Mouse (Mus musculus) kidney, adult 2 months (tissue): Measurements from ENCODE around the gene Cd302. TPM values are rescaled to one million over a fixed set of nuclear protein-coding genes. Genes with fewer than 3 reads are reported as not detected.
A peak's percentile ranks its signal among the peaks of the same experiment; 100 is the strongest.

Experiments
- DNase-seq: peaks from one replicate; pipeline ENCODE4 v3.0.0; 2021
- H3K27ac ChIP-seq: fragments of 200-500 bp; 2 replicates; pipeline ENCODE4 v1.5.1; 2012; ENCODE audit warnings: low read depth, low read length, control low read depth, inconsistent platforms; ENCODE audit not compliant: insufficient read depth
- H3K27me3 ChIP-seq: fragments of 200-500 bp; replicated peaks from 2 replicates; pipeline ENCODE4 v1.6.1; 2012; ENCODE audit warnings: mild to moderate bottlenecking, moderate library complexity, low read length, inconsistent platforms; ENCODE audit not compliant: control insufficient read depth, insufficient read depth
- H3K36me3 ChIP-seq: fragments of 200-500 bp; 2 replicates; pipeline ENCODE4 v1.6.1; 2012; ENCODE audit warnings: mild to moderate bottlenecking, moderate library complexity, low read length, inconsistent platforms; ENCODE audit not compliant: control insufficient read depth, insufficient read depth
- H3K4me1 ChIP-seq: fragments of 200-500 bp; 2 replicates; pipeline ENCODE4 v1.6.1; 2011; ENCODE audit warnings: low read length; ENCODE audit not compliant: control insufficient read depth, insufficient read depth
- H3K4me3 ChIP-seq: fragments of 200-500 bp; 2 replicates; pipeline ENCODE4 v1.5.1; 2011; ENCODE audit warnings: mild to moderate bottlenecking, low read depth, low read length, control low read depth; ENCODE audit not compliant: insufficient read depth
- CTCF ChIP-seq: fragments of 200-500 bp; conservative IDR thresholded peaks from 2 replicates; pipeline ENCODE4 v1.5.1; 2011; ENCODE audit warnings: low read depth, mild to moderate bottlenecking, control low read depth, low read length, moderate library complexity, mixed read lengths; ENCODE audit not compliant: insufficient read depth, insufficient read length
- POLR2A ChIP-seq: fragments of 200-500 bp; IDR thresholded peaks from one replicate; pipeline ENCODE4 v1.6.1; 2011; ENCODE audit warnings: low read depth, low read length, control low read depth
- WGBS: fragments of 180-500 bp; shearing (Covaris S2); methylation state at CpG from one replicate; pipeline ENCODE4 v1.1.7; 2018; 5-methylcytosine and 5-hydroxymethylcytosine counted together
- polyA plus RNA-seq: library from polyadenylated mRNA; depleted of rRNA; stranded (reverse); fragments of >200 nt; gene quantifications from 2 replicates; pipeline ENCODE4 v1.2.3, GENCODE M21; 2012

Cd302 gene
- polyA plus RNA-seq, 1 experiment = 47.4 TPM

GRCm38 (mm10) chr2:60282625-60283024, 1.7 kb downstream of the Cd302 start:
- Histone ChIP-seq H3K27me3 (no peaks in the 10 kb centered on the region), H3K4me3 (no peak overlapping the region), H3K36me3 (no peaks in the 10 kb centered on the region), H3K27ac (no peak overlapping the region), H3K4me1 (no peaks in the 10 kb centered on the region; the same call in 1 of the 2 replicates)
- DNase-seq = no peak
- WGBS = 55% methylated on average over 4 of the region's 4 CpGs
- TF ChIP-seq POLR2A (no peak), CTCF (no peak)

- H3K27me3 ChIP-seq = no peaks in the 10 kb centered on the region
- no peak for DNase-seq
- TF ChIP-seq CTCF (no peak), POLR2A (no peak)
- H3K36me3 ChIP-seq = no peaks in the 10 kb centered on the region
- 89% methylated on average over 4 of the region's 4 CpGs for WGBS
- H3K4me1 ChIP-seq = no peaks in the 10 kb centered on the region
- H3K4me3 ChIP-seq = no peak overlapping the region
- no peak overlapping the region for H3K27ac ChIP-seq
Observed at GRCm38 (mm10) chr2:60278627-60279026, 5.7 kb downstream of the Cd302 start.

GRCm38 (mm10) chr2:60269856-60270479, 14.3 kb downstream of the Cd302 start:
- Histone ChIP-seq H3K27me3 (no peaks in the 10 kb centered on the region), H3K27ac (peak overlapping the region; percentile 15; the same call in 1 of the 2 replicates), H3K4me3 (no peak overlapping the region), H3K4me1 (peaks cover 10% of the 10 kb centered on the region; the same call in 1 of the 2 replicates), H3K36me3 (peaks cover 2% of the 10 kb centered on the region; the same call in 1 of the 2 replicates)
- TF ChIP-seq POLR2A (no peak), CTCF (no peak)
- WGBS = 60% methylated on average over 14 of the region's 14 CpGs
- DNase-seq = peak; percentile 92

- Histone ChIP-seq H3K27ac (no peak overlapping the region), H3K4me1 (peaks cover 10% of the 10 kb centered on the region; the same call in 1 of the 2 replicates), H3K36me3 (peaks cover 2% of the 10 kb centered on the region; the same call in 1 of the 2 replicates), H3K27me3 (no peaks in the 10 kb centered on the region), H3K4me3 (no peak overlapping the region)
- WGBS = 32% methylated on average over 1 of the region's 1 CpGs
- DNase-seq = peak; percentile 31
- TF ChIP-seq POLR2A = no peak
- no peak for TF ChIP-seq CTCF
Observed at GRCm38 (mm10) chr2:60267567-60267966, 16.7 kb downstream of the Cd302 start.

GRCm38 (mm10) chr2:60260621-60261350, 23.5 kb downstream of the Cd302 start:
- 58% methylated on average over 5 of the region's 5 CpGs for WGBS
- TF ChIP-seq CTCF (no peak), POLR2A (no peak)
- Histone ChIP-seq H3K4me3 (no peak overlapping the region), H3K27ac (0 out of 2 replicates have a peak overlapping the region, but pooled peaks have one; percentile 1), H3K36me3 (no peaks in the 10 kb centered on the region), H3K27me3 (no peaks in the 10 kb centered on the region), H3K4me1 (peaks cover 4% of the 10 kb centered on the region; the same call in 1 of the 2 replicates)
- peak; percentile 66 for DNase-seq

- no peak overlapping the region for H3K4me3 ChIP-seq
- peaks cover 1% of the 10 kb centered on the region; the same call in 1 of the 2 replicates for H3K36me3 ChIP-seq
- no peak for DNase-seq
- no peaks in the 10 kb centered on the region for H3K27me3 ChIP-seq
- 94% methylated on average over 5 of the region's 5 CpGs for whole genome bisulfite sequencing
- no peak for TF ChIP-seq POLR2A
- no peak for TF ChIP-seq CTCF
- H3K27ac ChIP-seq = no peak overlapping the region
- peaks cover 4% of the 10 kb centered on the region; the same call in 1 of the 2 replicates for H3K4me1 ChIP-seq
Observed at GRCm38 (mm10) chr2:60259186-60259585, 25.1 kb downstream of the Cd302 start.

- DNase-seq = no peak
- TF ChIP-seq POLR2A (no peak), CTCF (no peak)
- peaks cover 4% of the 10 kb centered on the region; the same call in 1 of the 2 replicates for H3K4me1 ChIP-seq
- peaks cover 2% of the 10 kb centered on the region for H3K36me3 ChIP-seq
- H3K4me3 ChIP-seq = no peak overlapping the region
- H3K27me3 ChIP-seq = no peaks in the 10 kb centered on the region
- H3K27ac ChIP-seq = no peak overlapping the region
- 93% methylated on average over 2 of the region's 2 CpGs for WGBS
Observed at GRCm38 (mm10) chr2:60256751-60257150, 27.5 kb downstream of the Cd302 start.
